Mouse (Mus musculus) MEL (cell line): ENCODE measurements at regions not wholly inside any gene's neighbourhood (a gene's known extent, or its start where the extent isn't known, plus 50 kb on each side); places are given as distances from the start of the nearest gene placed in this dataset.

Experiments used
- BHLHE40 ChIP-seq: IDR thresholded peaks from 2 replicates; pipeline ENCODE4 v1.6.1; 2012; ENCODE audit warnings: low read depth, mild to moderate bottlenecking, inconsistent platforms, low read length, improper control_type of control experiment, borderline replicate concordance
- CTCF ChIP-seq, 3 experiments: IDR thresholded peaks in 2 of 3; conservative IDR thresholded peaks in 1 of 3; 2 replicates each; pipeline ENCODE4 v1.5.1; 2011 to 2012; ENCODE audit warnings: low read length in 3 of 3, low read depth in 2 of 3, mild to moderate bottlenecking in 2 of 3, improper control_type of control experiment in 1 of 3, inconsistent platforms in 1 of 3, mixed read lengths in 1 of 3, moderate library complexity in 1 of 3; ENCODE audit not compliant: control insufficient read depth in 1 of 3, insufficient read depth in 1 of 3, poor library complexity in 1 of 3, severe bottlenecking in 1 of 3
- KAT2A ChIP-seq: conservative IDR thresholded peaks from 2 replicates; pipeline ENCODE4 v1.6.1; 2012; ENCODE audit warnings: low read depth, low read length, improper control_type of control experiment, inconsistent platforms
- POLR2A ChIP-seq, 2 experiments: IDR thresholded peaks; 2 replicates each; pipeline ENCODE4 v1.6.1; 2011 to 2012; ENCODE audit warnings: low read length in 2 of 2, mild to moderate bottlenecking in 2 of 2, control low read depth in 1 of 2, improper control_type of control experiment in 1 of 2, low read depth in 1 of 2, moderate library complexity in 1 of 2; ENCODE audit not compliant: control insufficient read depth in 1 of 2, insufficient read depth in 1 of 2, poor library complexity in 1 of 2

- TF ChIP-seq POLR2A (IDR thresholded peaks at IDR 0.05; ENCODE audit: control insufficient read depth in 1 of 2, insufficient read depth in 1 of 2, low read depth in 1 of 2, low read length in 2 of 2, poor library complexity in 1 of 2) (no peak), CTCF (IDR thresholded peaks at IDR 0.05 in 2 of 3, conservative IDR thresholded peaks at IDR 0.05 in 1 of 3; ENCODE audit: control insufficient read depth in 1 of 3, insufficient read depth in 1 of 3, low read depth in 2 of 3, low read length in 3 of 3, poor library complexity in 1 of 3, severe bottlenecking in 1 of 3) (no peak), BHLHE40 (no peak), KAT2A (no peak)
These were observed 252.4 kb downstream of the Olfr1505 start for GRCm38 (mm10) chr19:14165775-14166174.
